Mouse (Mus musculus): ENCODE measurements at regions not wholly inside any gene's neighbourhood (a gene's known extent, or its start where the extent isn't known, plus 50 kb on each side); places are given as distances from the start of the nearest gene placed in this dataset.

DNA sequence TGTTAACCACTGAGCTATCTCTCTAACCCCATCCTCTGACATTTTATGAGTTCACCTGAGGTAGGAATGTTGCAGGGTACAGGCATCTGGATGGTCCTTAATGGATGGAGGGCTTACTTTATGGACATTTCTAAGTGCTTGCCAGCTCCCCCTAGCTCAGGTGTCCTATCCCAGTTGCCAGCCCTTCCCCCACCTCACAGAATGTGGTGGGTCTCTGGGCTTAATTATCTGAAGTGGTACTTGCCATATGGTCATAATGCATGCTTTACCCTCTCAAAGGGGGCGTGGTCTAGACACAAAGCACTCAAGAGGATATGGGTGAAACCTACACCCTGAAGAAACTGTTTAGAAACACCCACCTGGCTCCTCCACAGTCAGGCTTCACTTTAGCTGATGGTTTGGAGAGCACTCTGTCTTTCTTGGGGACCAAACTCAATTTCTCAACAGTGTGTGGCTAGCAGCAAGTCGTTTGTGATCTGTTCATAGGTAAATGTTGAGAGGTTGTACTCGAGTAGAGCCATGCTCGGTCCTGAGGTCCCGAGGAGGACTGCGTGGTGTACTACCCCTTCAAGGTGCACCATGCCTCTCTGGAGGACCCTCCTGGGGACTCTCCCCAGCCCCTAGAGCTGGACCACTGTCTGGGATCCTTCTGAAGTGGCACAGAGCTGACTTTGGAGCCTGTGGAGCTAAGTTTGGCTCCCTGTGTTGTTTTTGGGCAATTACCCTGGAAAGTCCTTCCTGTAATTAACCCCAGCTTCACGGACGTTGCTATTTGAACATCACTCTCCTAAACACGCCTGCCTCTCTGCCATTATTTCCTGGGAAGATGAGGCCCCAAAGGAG lies 338.8 kb upstream of the Sall1 start:
- Histone ChIP-seq H3K4me1 (replicated peaks; ENCODE audit: low read depth, low read length) (peaks cover 8% of the 10 kb centered on the region; the same call in 1 of the 2 replicates), H3K36me3 (ENCODE audit: insufficient read depth, low read length) (no peaks in the 10 kb centered on the region), H3K27me3 (ENCODE audit: insufficient read depth, low read length) (no peaks in the 10 kb centered on the region; the same call in 1 of the 2 replicates), H3K4me3 (replicated peaks; ENCODE audit: low read length) (no peak overlapping the region), H3K9me3 (ENCODE audit: low read length) (no peaks in the 10 kb centered on the region)
- TF ChIP-seq CTCF (conservative IDR thresholded peaks at IDR 0.05; ENCODE audit: low read length), result no peak

DNA sequence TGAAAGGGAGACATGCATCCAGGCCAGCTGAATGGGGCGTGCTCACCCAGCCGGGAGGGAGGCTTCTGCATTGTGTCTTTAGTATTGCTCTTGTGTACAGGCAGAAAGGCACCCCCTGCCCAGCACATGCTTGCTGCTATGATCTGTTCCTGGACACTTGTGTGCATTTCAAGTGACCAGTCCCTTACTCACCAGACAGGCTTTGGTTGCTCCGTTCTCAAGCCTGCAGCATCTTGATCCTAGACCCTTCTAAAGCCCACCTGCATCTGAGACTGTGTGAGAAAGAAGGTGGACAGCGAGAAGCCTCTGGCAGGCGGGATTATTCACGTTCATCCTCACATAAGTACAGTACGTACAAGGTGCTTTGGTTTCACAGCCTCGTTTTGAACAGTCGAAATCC lies 336.5 kb upstream of the Sall1 start:
- TF ChIP-seq POU5F1 (IDR thresholded peaks at IDR 0.05; ENCODE audit: borderline replicate concordance, low read length) (no peak), CTCF (conservative IDR thresholded peaks at IDR 0.05; ENCODE audit: low read length) (no peak), NANOG (IDR thresholded peaks at IDR 0.05; ENCODE audit: borderline replicate concordance, low read length) (no peak)
- H3K4me3 ChIP-seq (replicated peaks; ENCODE audit: low read length), result no peak overlapping the region
- no peaks in the 10 kb centered on the region; the same call in 1 of the 2 replicates for H3K27me3 ChIP-seq (ENCODE audit: insufficient read depth, low read length)
- no peaks in the 10 kb centered on the region for H3K36me3 ChIP-seq (ENCODE audit: insufficient read depth, low read length)
- H3K9me3 ChIP-seq (ENCODE audit: low read length), result no peaks in the 10 kb centered on the region
- H3K4me1 ChIP-seq (replicated peaks; ENCODE audit: low read depth, low read length), result 0 out of 2 replicates have a peak, but pooled peaks cover 2% of the 10 kb centered on the region

DNA sequence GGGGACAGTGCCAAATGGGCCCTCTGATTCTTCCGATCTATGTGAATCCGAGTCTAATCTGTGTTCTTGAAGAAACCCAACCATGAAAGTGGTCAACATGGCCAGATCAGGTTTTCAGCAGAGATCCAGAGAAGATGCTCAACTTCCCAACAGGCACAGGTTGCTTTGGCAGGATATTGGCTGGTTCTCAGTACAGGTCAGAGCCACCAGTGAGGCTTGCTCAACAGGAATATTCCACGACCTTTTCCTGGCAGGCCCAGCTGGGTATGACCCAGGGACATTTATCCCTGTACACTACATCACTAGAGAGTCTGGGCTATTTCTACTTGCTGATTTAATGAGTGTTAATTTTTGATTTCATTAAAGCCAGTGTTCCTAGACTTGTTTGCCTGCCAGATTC lies 328.8 kb upstream of the Sall1 start:
- no peaks in the 10 kb centered on the region for H3K9me3 ChIP-seq (ENCODE audit: low read length)
- no peak for TF ChIP-seq POU5F1 (IDR thresholded peaks at IDR 0.05; ENCODE audit: borderline replicate concordance, low read length)
- no peak for TF ChIP-seq NANOG (IDR thresholded peaks at IDR 0.05; ENCODE audit: borderline replicate concordance, low read length)
- TF ChIP-seq CTCF (conservative IDR thresholded peaks at IDR 0.05; ENCODE audit: low read length), result no peak
- no peaks in the 10 kb centered on the region for H3K4me1 ChIP-seq (replicated peaks; ENCODE audit: low read depth, low read length)
- no peaks in the 10 kb centered on the region for H3K27me3 ChIP-seq (ENCODE audit: insufficient read depth, low read length)
- H3K4me3 ChIP-seq (replicated peaks; ENCODE audit: low read length), result no peak overlapping the region
- H3K36me3 ChIP-seq (ENCODE audit: insufficient read depth, low read length), result no peaks in the 10 kb centered on the region

DNA sequence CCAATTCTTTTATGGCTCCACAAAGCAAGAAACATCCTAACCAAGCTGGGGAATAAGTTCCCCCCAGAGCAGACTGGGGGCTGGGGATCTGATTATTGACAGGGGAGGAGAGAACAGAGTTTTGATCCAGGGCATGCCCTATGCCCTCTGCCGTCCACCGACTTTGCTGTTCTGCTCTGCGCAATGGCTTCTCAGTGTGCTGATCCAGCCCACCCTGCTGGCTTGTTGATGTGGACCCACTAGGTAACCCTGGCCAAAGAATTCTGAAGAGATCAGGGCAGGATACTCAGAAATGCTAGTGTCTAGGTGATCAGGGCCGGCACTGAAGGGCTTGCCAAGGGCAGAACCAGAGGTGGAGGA lies 327.8 kb upstream of the Sall1 start:
- H3K4me1 ChIP-seq (replicated peaks; ENCODE audit: low read depth, low read length), result no peaks in the 10 kb centered on the region
- no peaks in the 10 kb centered on the region for H3K36me3 ChIP-seq (ENCODE audit: insufficient read depth, low read length)
- no peak for TF ChIP-seq NANOG (IDR thresholded peaks at IDR 0.05; ENCODE audit: borderline replicate concordance, low read length)
- TF ChIP-seq POU5F1 (IDR thresholded peaks at IDR 0.05; ENCODE audit: borderline replicate concordance, low read length), result no peak
- TF ChIP-seq CTCF (conservative IDR thresholded peaks at IDR 0.05; ENCODE audit: low read length), result no peak
- no peaks in the 10 kb centered on the region for H3K9me3 ChIP-seq (ENCODE audit: low read length)
- H3K27me3 ChIP-seq (ENCODE audit: insufficient read depth, low read length), result no peaks in the 10 kb centered on the region
- no peak overlapping the region for H3K4me3 ChIP-seq (replicated peaks; ENCODE audit: low read length)

DNA sequence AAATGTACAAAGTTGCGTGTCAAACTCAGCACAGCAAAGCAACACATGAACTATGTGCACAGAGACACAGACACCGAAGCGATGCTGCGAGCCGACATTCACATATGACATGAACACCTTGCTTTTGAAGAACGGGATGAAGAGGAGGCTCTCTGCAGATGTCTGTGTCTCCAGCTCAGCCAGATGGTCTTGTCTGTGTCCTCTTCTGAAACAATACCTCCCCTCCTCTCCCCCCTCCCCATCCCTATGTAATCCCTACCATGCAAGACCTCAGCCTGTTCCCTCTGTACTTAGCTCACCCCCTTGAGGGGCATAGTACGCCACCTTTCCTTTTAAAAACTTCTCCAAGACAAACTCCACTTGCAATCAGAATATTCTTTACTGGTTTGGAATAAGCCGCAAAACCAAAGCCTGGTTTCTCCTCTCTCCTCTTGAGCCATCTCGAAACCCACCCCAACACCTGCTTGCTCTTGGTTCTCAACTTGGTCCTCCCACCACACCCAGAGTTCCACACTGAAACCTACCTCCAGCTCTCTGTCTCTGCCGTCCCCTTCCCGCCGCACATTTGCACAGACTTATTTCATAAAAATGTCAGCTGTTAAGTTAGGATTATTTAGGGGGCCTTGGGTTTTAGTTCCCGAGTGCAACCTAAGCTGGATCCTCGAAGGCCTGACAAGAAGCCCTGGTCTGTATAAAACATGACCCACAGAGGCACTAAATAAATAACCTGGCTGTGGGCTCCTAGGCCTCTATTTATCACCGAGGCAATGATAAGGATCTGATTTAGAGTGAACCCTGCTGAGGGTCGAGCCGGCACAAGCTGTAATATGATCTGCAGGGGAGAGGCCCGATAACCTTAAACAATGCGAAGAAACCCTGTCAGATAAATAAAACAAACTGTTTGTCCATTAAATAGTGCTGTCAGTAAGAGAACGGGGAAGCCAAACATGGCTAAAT lies 327.1 kb upstream of the Sall1 start:
- TF ChIP-seq POU5F1 (IDR thresholded peaks at IDR 0.05; ENCODE audit: borderline replicate concordance, low read length) (no peak), CTCF (conservative IDR thresholded peaks at IDR 0.05; ENCODE audit: low read length) (no peak), NANOG (IDR thresholded peaks at IDR 0.05; ENCODE audit: borderline replicate concordance, low read length) (no peak)
- H3K27me3 ChIP-seq (ENCODE audit: insufficient read depth, low read length), result no peaks in the 10 kb centered on the region
- no peaks in the 10 kb centered on the region for H3K4me1 ChIP-seq (replicated peaks; ENCODE audit: low read depth, low read length)
- H3K4me3 ChIP-seq (replicated peaks; ENCODE audit: low read length), result no peak overlapping the region
- H3K9me3 ChIP-seq (ENCODE audit: low read length), result no peaks in the 10 kb centered on the region
- no peaks in the 10 kb centered on the region for H3K36me3 ChIP-seq (ENCODE audit: insufficient read depth, low read length)

DNA sequence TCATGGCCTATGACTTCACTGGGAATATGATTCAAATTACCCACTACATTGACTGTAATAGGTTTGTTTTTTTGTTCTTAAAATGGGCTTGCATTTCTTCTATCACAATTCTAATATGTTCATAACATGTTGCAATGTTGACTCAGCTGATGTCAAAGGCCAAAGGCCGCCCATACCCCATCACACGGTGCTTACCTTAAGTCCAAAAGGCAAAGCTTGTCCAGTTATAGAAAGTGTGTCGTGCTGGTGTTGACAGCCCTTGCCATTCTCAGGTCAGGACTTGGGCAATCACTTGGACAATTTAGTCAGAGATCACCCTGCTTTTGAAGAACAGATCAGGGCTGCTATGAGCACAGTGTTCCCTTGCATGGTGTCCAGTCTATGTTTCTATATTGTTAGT lies 321.5 kb upstream of the Sall1 start:
- no peaks in the 10 kb centered on the region for H3K9me3 ChIP-seq (ENCODE audit: low read length)
- TF ChIP-seq CTCF (conservative IDR thresholded peaks at IDR 0.05; ENCODE audit: low read length), result no peak
- no peak for TF ChIP-seq NANOG (IDR thresholded peaks at IDR 0.05; ENCODE audit: borderline replicate concordance, low read length)
- TF ChIP-seq POU5F1 (IDR thresholded peaks at IDR 0.05; ENCODE audit: borderline replicate concordance, low read length), result no peak
- H3K4me1 ChIP-seq (replicated peaks; ENCODE audit: low read depth, low read length), result no peaks in the 10 kb centered on the region
- no peaks in the 10 kb centered on the region for H3K27me3 ChIP-seq (ENCODE audit: insufficient read depth, low read length)
- H3K36me3 ChIP-seq (ENCODE audit: insufficient read depth, low read length), result no peaks in the 10 kb centered on the region
- no peak overlapping the region for H3K4me3 ChIP-seq (replicated peaks; ENCODE audit: low read length)

DNA sequence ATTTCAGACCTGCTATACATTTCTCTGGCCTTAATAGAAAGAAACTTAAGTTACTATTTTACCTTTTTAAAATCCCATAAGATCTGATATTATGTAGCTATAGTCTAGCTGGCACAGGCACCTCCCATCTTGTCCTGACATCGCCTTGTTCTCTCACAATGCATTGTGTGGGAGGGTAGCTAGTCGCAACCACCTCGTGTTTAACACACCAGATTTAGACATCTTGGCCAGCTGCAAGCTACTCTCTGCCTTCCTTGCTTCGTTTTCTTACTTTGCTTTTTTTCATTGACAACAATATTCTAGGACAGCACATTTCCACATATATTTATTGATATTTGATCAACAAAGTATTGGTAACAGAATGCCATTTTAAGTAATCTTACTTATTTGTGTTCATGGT lies 314.4 kb upstream of the Sall1 start:
- TF ChIP-seq NANOG (IDR thresholded peaks at IDR 0.05; ENCODE audit: borderline replicate concordance, low read length), result no peak
- TF ChIP-seq CTCF (conservative IDR thresholded peaks at IDR 0.05; ENCODE audit: low read length), result no peak
- no peak for TF ChIP-seq POU5F1 (IDR thresholded peaks at IDR 0.05; ENCODE audit: borderline replicate concordance, low read length)
- Histone ChIP-seq H3K4me3 (replicated peaks; ENCODE audit: low read length) (no peak overlapping the region), H3K36me3 (ENCODE audit: insufficient read depth, low read length) (no peaks in the 10 kb centered on the region)

DNA sequence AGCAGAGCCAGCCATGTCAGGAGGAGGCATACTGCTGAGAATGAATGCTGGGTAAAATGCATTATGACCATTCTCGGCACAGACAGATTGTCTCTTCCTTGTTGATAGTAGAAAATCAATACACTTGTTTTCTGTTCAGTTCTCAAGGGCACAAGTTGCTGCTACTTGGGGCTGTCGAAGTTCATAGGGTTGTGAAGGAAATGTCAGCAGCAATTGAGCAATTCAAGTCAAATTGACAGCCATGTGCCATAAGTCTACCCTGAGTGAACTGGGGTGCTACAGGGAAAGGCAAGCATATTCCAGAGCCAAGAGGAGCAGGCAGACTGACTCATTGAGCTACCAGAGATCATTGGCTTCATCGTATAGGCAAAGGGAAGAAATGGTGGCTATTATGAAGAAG lies 301.6 kb upstream of the Sall1 start:
- no peaks in the 10 kb centered on the region for H3K36me3 ChIP-seq (ENCODE audit: insufficient read depth, low read length)
- H3K27me3 ChIP-seq (ENCODE audit: insufficient read depth, low read length), result no peaks in the 10 kb centered on the region
- H3K4me1 ChIP-seq (replicated peaks; ENCODE audit: low read depth, low read length), result 0 out of 2 replicates have a peak, but pooled peaks cover 3% of the 10 kb centered on the region

More for the DNA sequence above, 314.4 kb upstream of the Sall1 start:
- peaks cover 3% of the 10 kb centered on the region for H3K4me1 ChIP-seq (replicated peaks; ENCODE audit: low read depth, low read length)
- H3K9me3 ChIP-seq (ENCODE audit: low read length), result no peaks in the 10 kb centered on the region
- H3K27me3 ChIP-seq (ENCODE audit: insufficient read depth, low read length), result no peaks in the 10 kb centered on the region

More for the DNA sequence above, 301.6 kb upstream of the Sall1 start:
- Histone ChIP-seq H3K4me3 (replicated peaks; ENCODE audit: low read length) (no peak overlapping the region), H3K9me3 (ENCODE audit: low read length) (peaks cover 4% of the 10 kb centered on the region)
- TF ChIP-seq CTCF (conservative IDR thresholded peaks at IDR 0.05; ENCODE audit: low read length) (no peak), POU5F1 (IDR thresholded peaks at IDR 0.05; ENCODE audit: borderline replicate concordance, low read length) (no peak), NANOG (IDR thresholded peaks at IDR 0.05; ENCODE audit: borderline replicate concordance, low read length) (no peak)

Data from E14TG2a.4 (cell line).